8 mouse cellular contexts compared by ENCODE assay signal in genomic region chr9:72274677-72275076, GRCm38 (mm10). TPM values are rescaled to one million over a fixed set of nuclear protein-coding genes. Genes with fewer than 3 reads are reported as not detected.
DNase-seq lines count a peak whose midpoint lies in the region; ATAC-seq and TF ChIP-seq lines count a peak whose summit lies in the region.

Gene Zfp280d, plus strand, starts transcription at chr9:72274860.

- TF ChIP-seq CTCF in layer of hippocampus, adult 2 months (conservative IDR thresholded peaks at IDR 0.05), result no peak
- no peak for TF ChIP-seq CTCF in lung, embryonic 14.5 days (IDR thresholded peaks at IDR 0.05; ENCODE audit: low read depth)
- TF ChIP-seq CTCF in olfactory bulb, adult 2 months (IDR thresholded peaks at IDR 0.05; ENCODE audit: insufficient read depth, low read depth, low read length), result no peak
- 0 out of 2 replicates have a peak, but pooled peaks have one; percentile 39 for TF ChIP-seq CTCF in thymus, adult 2 months (IDR thresholded peaks at IDR 0.05; ENCODE audit: borderline replicate concordance, control insufficient read depth, extremely low read depth, insufficient read depth, low read length, poor library complexity)

- H3K27ac ChIP-seq in ES-E14 (ENCODE audit: insufficient read depth, low read depth, low read length, poor library complexity, severe bottlenecking), result peak within 1 kb of the TSS; percentile 62
- H3K27ac ChIP-seq in forebrain, embryonic 16.5 days (ENCODE audit: low read length), result peak within 1 kb of the TSS; percentile 99
- peak within 1 kb of the TSS; percentile 96 for H3K27ac ChIP-seq in layer of hippocampus, adult 2 months
- H3K27ac ChIP-seq in lung, embryonic 14.5 days (ENCODE audit: low read depth), result peak within 1 kb of the TSS; percentile 98
- H3K27ac ChIP-seq in olfactory bulb, adult 2 months (ENCODE audit: insufficient read depth, low read depth, low read length), result peak within 1 kb of the TSS; percentile 94
- peak within 1 kb of the TSS; percentile 96 for H3K27ac ChIP-seq in thymus, adult 2 months (ENCODE audit: control insufficient read depth, insufficient read depth, low read length)

- in situ Hi-C loops in ES-E14 (cut with MboI; ENCODE audit: low sequenced_read_pairs in 2 of 2, unreplicated experiment in 2 of 2), result no loop called here

- peak; percentile 89 for TF ChIP-seq POLR2A in olfactory bulb, adult 2 months (IDR thresholded peaks at IDR 0.05; ENCODE audit: insufficient read depth, low read depth, low read length)
- TF ChIP-seq POLR2A in thymus, adult 2 months (IDR thresholded peaks at IDR 0.05; ENCODE audit: control insufficient read depth, extremely low read depth, insufficient read depth, low read length, poor library complexity), result peak; percentile 93

- peak; percentile 69 for DNase-seq in ES-E14 (ENCODE audit: low read depth, low spot score)
- peak; percentile 93 for DNase-seq in cerebellum, adult 11-12 months
- peak; percentile 88 to 90 for DNase-seq in heart, postnatal 36 days
- peak; percentile 89 to 91 for DNase-seq in layer of hippocampus, adult 2 months (ENCODE audit: low spot score in 2 of 2)
- peak; percentile 95 for DNase-seq in lung, embryonic 14.5 days
- peak; percentile 94 for DNase-seq in thymus, adult 2 months

- H3K36me3 ChIP-seq in ES-E14 (ENCODE audit: control insufficient read depth, insufficient read depth, low read length, poor library complexity, severe bottlenecking), result no peaks in the 10 kb centered on the region
- H3K36me3 ChIP-seq in forebrain, embryonic 16.5 days (ENCODE audit: control insufficient read depth, insufficient read depth), result no peaks in the 10 kb centered on the region
- H3K36me3 ChIP-seq in lung, embryonic 14.5 days (ENCODE audit: insufficient read depth), result no peaks in the 10 kb centered on the region
- H3K36me3 ChIP-seq in thymus, adult 2 months (ENCODE audit: control insufficient read depth, insufficient read depth, low read length), result no peaks in the 10 kb centered on the region

- intact Hi-C loops in heart, postnatal 36 days (cut with DNase I), result loop anchor here (5.0 kb wide), 1 partner anchor 142 kb away; no protein-coding TSS in a partner anchor

- H3K9ac ChIP-seq in ES-E14 (ENCODE audit: insufficient read depth, low read depth, low read length, poor library complexity, severe bottlenecking), result peak within 1 kb of the TSS; percentile 93
- H3K9ac ChIP-seq in forebrain, embryonic 16.5 days (replicated peaks; ENCODE audit: low read depth, low read length), result peak within 1 kb of the TSS; percentile 92
- H3K9ac ChIP-seq in lung, embryonic 14.5 days, result peak within 1 kb of the TSS; percentile 96

- peak within 1 kb of the TSS; percentile 76 for H3K4me2 ChIP-seq in forebrain, embryonic 16.5 days (ENCODE audit: low read length)
- peak within 1 kb of the TSS; percentile 90 for H3K4me2 ChIP-seq in lung, embryonic 14.5 days

- no peaks in the 10 kb centered on the region for H3K27me3 ChIP-seq in forebrain, embryonic 16.5 days (replicated peaks; ENCODE audit: control insufficient read depth, insufficient read depth, low read length)
- H3K27me3 ChIP-seq in lung, embryonic 14.5 days (ENCODE audit: insufficient read depth, low read length), result no peaks in the 10 kb centered on the region
- no peaks in the 10 kb centered on the region for H3K27me3 ChIP-seq in thymus, adult 2 months (ENCODE audit: control insufficient read depth, insufficient read depth, low read length)

- WGBS in forebrain, embryonic 16.5 days, result 2% methylated on average over 51 of the region's 57 CpGs
- WGBS in lung, embryonic 14.5 days, result 1% methylated on average over 49 of the region's 57 CpGs
- WGBS in olfactory bulb, adult 2 months, result 4% methylated on average over 57 of the region's 57 CpGs
- WGBS in thymus, adult 2 months, result 6% methylated on average over 48 of the region's 57 CpGs

- peak within 1 kb of the TSS; percentile 81 to 93 for H3K4me3 ChIP-seq in ES-E14 (ENCODE audit: insufficient read depth in 1 of 2, low read depth in 1 of 2, low read length in 2 of 2, poor library complexity in 1 of 2, severe bottlenecking in 1 of 2)
- peak within 1 kb of the TSS; percentile 60 for H3K4me3 ChIP-seq in forebrain, embryonic 16.5 days (replicated peaks; ENCODE audit: low read length)
- peak within 1 kb of the TSS; percentile 82 for H3K4me3 ChIP-seq in layer of hippocampus, adult 2 months
- peak within 1 kb of the TSS; percentile 69 for H3K4me3 ChIP-seq in lung, embryonic 14.5 days (ENCODE audit: low read depth, low read length)
- peak within 1 kb of the TSS; percentile 71 for H3K4me3 ChIP-seq in olfactory bulb, adult 2 months (ENCODE audit: insufficient read depth, low read depth, low read length)
- H3K4me3 ChIP-seq in thymus, adult 2 months (ENCODE audit: control insufficient read depth, insufficient read depth, low read length), result peak within 1 kb of the TSS; percentile 94

- H3K9me3 ChIP-seq in ES-E14 (ENCODE audit: control insufficient read depth, insufficient read depth, low read depth, low read length), result peaks cover 4% of the 10 kb centered on the region; the same call in 1 of the 2 replicates
- H3K9me3 ChIP-seq in forebrain, embryonic 16.5 days (ENCODE audit: control insufficient read depth, low read length), result no peaks in the 10 kb centered on the region
- H3K9me3 ChIP-seq in lung, embryonic 14.5 days (ENCODE audit: low read depth, low read length), result peaks cover 6% of the 10 kb centered on the region; the same call in 1 of the 2 replicates

- H3K4me1 ChIP-seq in ES-E14 (ENCODE audit: control insufficient read depth in 2 of 2, insufficient read depth in 2 of 2, low read length in 2 of 2, poor library complexity in 1 of 2), result peaks cover 0 to 3% of the 10 kb centered on the region in 2 experiments; a peak in 1 of 4 replicates
- peaks cover 7% of the 10 kb centered on the region for H3K4me1 ChIP-seq in forebrain, embryonic 16.5 days (replicated peaks; ENCODE audit: control insufficient read depth, insufficient read depth, low read length)
- 0 out of 2 replicates have a peak, but pooled peaks cover 5% of the 10 kb centered on the region for H3K4me1 ChIP-seq in lung, embryonic 14.5 days (ENCODE audit: insufficient read depth)
- H3K4me1 ChIP-seq in olfactory bulb, adult 2 months (ENCODE audit: control insufficient read depth, insufficient read depth, low read length), result no peaks in the 10 kb centered on the region
- peaks cover 6% of the 10 kb centered on the region for H3K4me1 ChIP-seq in thymus, adult 2 months (replicated peaks; ENCODE audit: control insufficient read depth, insufficient read depth, low read length)

- peak; percentile 99 for ATAC-seq in forebrain, embryonic 16.5 days
- peak; percentile 99 for ATAC-seq in lung, embryonic 14.5 days (ENCODE audit: insufficient read depth)

TF ChIP-seq in ES-E14, 5 proteins besides CTCF, POLR2A, EP300 and RAD21:
- TF ChIP-seq HCFC1 (IDR thresholded peaks at IDR 0.05; ENCODE audit: borderline replicate concordance, insufficient read depth, low read length) (0 out of 2 replicates have a peak, but pooled peaks have one; percentile 46), ZNF384 (IDR thresholded peaks at IDR 0.05; ENCODE audit: low read depth, low read length) (0 out of 2 replicates have a peak, but pooled peaks have one; percentile 12), CHD2 (IDR thresholded peaks at IDR 0.05; ENCODE audit: low read depth, low read length) (no peak; the same call in 1 of the 2 replicates), MAFK (IDR thresholded peaks at IDR 0.05; ENCODE audit: insufficient read depth, low read depth, low read length) (no peak)

RNA-seq across cellular contexts. Expression of gene Zfp280d, which starts in this region (rescaled TPM):
- 53.5 and 62.6 TPM in 2 replicates for total RNA-seq in ES-E14 (2012; rRNA removed)
- polyA plus RNA-seq in forebrain, embryonic 16.5 days (2015; fragmentation: Nextera tagmentation; extraction: Ambion mirVana), result 48.9 and 49.9 TPM in 2 replicates
- total RNA-seq in heart, postnatal 36 days (2021), result 10 to 100 TPM; 19.3 to 23.0 TPM
- 10 to 100 TPM; 50.5 to 56.2 TPM for total RNA-seq in layer of hippocampus, adult 2 months (2021)
- 47.5 and 51.8 TPM in 2 replicates for polyA plus RNA-seq in lung, embryonic 14.5 days (2014; fragmentation: Nextera tagmentation; extraction: Ambion mirVana)
- 763 TPM in 1 of 2 replicates, not detected in the other for polyA plus RNA-seq in olfactory bulb, adult 2 months (2012; ENCODE audit: insufficient read depth, insufficient read length, low replicate concordance, missing spikeins)
- 38.4 and 38.7 TPM in 2 replicates for polyA plus RNA-seq in thymus, adult 2 months (2012; rRNA removed)

Comparison
In these comparisons a context has a peak if more than half of its experiments do, and no peak if none do; other contexts are left out.
1. Peak in every context shown above with its lines: DNase-seq, ATAC-seq, H3K4me3 ChIP-seq and H3K27ac ChIP-seq.